Mouse (Mus musculus) c-Kit-positive CD71-positive TER-119-negative erythroid progenitor cells, embryonic 14.5 days (primary cell): ENCODE measurements at regions not wholly inside any gene's neighbourhood (a gene's known extent, or its start where the extent isn't known, plus 50 kb on each side); places are given as distances from the start of the nearest gene placed in this dataset.

Experiments used
- DNase-seq: peaks from one replicate; pipeline ENCODE4 v3.0.0-alpha.2; 2013; ENCODE audit warnings: low read depth

- no peak for DNase-seq
These were observed 281.4 kb upstream of the Kif2a start for GRCm38 (mm10) chr13:107303322-107303721.

GRCm38 (mm10) chr13:107300792-107301191 is 278.9 kb upstream of the Kif2a start:
- DNase-seq = no peak

GRCm38 (mm10) chr13:107264581-107264980 is 242.7 kb upstream of the Kif2a start:
- no peak for DNase-seq

GRCm38 (mm10) chr13:107261479-107262050 is 239.6 kb upstream of the Kif2a start:
- no peak for DNase-seq

GRCm38 (mm10) chr13:107260274-107260673 is 238.3 kb upstream of the Kif2a start:
- no peak for DNase-seq

GRCm38 (mm10) chr13:107247792-107248505 is 226.0 kb upstream of the Kif2a start:
- no peak for DNase-seq

GRCm38 (mm10) chr13:107246956-107247751 is 225.2 kb upstream of the Kif2a start:
- DNase-seq = no peak

- DNase-seq = no peak
These were observed 222.2 kb upstream of the Kif2a start for GRCm38 (mm10) chr13:107244173-107244572.

GRCm38 (mm10) chr13:107239035-107239387 is 217.1 kb upstream of the Kif2a start:
- DNase-seq = no peak

- DNase-seq = no peak
These were observed 216.6 kb upstream of the Kif2a start for GRCm38 (mm10) chr13:107238364-107239034.

GRCm38 (mm10) chr13:107219456-107219855 is 197.5 kb upstream of the Kif2a start:
- no peak for DNase-seq

- no peak for DNase-seq
These were observed 196.4 kb upstream of the Kif2a start for GRCm38 (mm10) chr13:107218351-107218750.

- DNase-seq = no peak
These were observed 195.9 kb upstream of the Kif2a start for GRCm38 (mm10) chr13:107217825-107218224.

GRCm38 (mm10) chr13:107213281-107213680 is 191.4 kb upstream of the Kif2a start:
- no peak for DNase-seq

GRCm38 (mm10) chr13:107210676-107211075 is 188.8 kb upstream of the Kif2a start:
- DNase-seq = no peak

- no peak for DNase-seq
These were observed 185.6 kb upstream of the Kif2a start for GRCm38 (mm10) chr13:107207354-107208181.

- no peak for DNase-seq
These were observed 177.9 kb upstream of the Kif2a start for GRCm38 (mm10) chr13:107199875-107200274.

- DNase-seq = no peak
These were observed 171.5 kb upstream of the Kif2a start for GRCm38 (mm10) chr13:107193426-107193825.

GRCm38 (mm10) chr13:107187258-107187878 is 165.4 kb upstream of the Kif2a start:
- DNase-seq = no peak

- DNase-seq = peak; percentile 3
These were observed 160.6 kb upstream of the Kif2a start for GRCm38 (mm10) chr13:107182544-107182943.

GRCm38 (mm10) chr13:107179551-107179950 is 157.6 kb upstream of the Kif2a start:
- no peak for DNase-seq
